Mouse (Mus musculus): Measurements from ENCODE around the gene Upf1. TPM values are rescaled to one million over a fixed set of nuclear protein-coding genes. Genes with fewer than 3 reads are reported as not detected.
A peak's percentile ranks its signal among the peaks of the same experiment; 100 is the strongest.

Upf1 gene
- polyA plus RNA-seq, 1 experiment from 2014 or later, result 19.3 TPM

DNA sequence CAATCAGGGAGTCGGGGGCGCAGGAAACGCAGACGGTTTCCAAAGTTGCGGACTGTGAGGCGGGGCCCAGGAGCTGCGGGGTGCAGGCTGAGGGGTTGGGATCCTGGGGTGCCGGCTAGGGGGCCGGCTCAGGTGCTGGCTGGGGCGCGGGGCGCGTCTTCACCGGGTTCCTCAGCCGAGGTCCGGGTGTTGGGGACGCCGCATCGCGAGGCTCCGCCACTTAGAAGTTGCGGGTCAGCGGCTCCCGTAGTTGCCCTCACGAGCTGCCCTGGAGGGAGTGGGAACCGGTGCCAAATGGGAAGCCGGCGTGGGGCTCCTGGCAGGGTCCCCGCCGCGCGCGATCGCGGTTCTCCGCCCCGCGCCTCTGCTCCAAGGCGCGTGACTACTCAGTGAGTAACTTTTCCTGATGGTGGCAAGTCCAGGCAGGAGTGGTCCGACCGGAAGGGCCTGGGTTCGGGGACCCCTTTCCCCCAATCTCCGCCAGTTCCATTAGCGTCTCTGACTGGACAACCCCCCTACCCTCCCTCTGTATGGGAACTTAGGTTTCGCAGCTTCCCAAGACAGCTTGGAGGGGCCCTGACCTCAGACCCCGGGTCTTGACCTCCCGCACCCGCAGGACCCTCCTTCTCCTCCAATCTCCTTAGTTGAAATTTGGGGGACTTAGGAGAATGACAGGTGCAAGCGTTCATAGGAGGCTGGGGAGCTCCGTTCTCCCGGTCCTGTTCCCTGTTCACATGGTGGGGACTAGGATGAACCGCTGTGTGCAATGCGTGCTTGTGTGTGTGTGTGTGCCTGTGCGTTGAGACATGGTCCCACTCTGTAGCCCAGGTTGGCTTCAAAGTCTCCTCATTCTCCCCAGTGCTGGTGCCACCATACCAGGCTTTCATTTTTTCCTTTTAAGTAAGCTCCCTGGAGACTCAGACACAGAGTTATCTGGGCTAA lies 69.7 kb downstream of the Upf1 start:
- H3K36me3 ChIP-seq (ENCODE audit: inconsistent target), result peaks cover 30% of the 10 kb centered on the region
- H3K4me3 ChIP-seq (ENCODE audit: inconsistent target), result peak overlapping the region; percentile 89
- under 1% methylated on average over 55 of the region's 55 CpGs for WGBS (ENCODE audit: missing documents)
- H3K27ac ChIP-seq, result peak overlapping the region; percentile 47
- H3K79me2 ChIP-seq (ENCODE audit: inconsistent target), result peaks cover 21% of the 10 kb centered on the region

DNA sequence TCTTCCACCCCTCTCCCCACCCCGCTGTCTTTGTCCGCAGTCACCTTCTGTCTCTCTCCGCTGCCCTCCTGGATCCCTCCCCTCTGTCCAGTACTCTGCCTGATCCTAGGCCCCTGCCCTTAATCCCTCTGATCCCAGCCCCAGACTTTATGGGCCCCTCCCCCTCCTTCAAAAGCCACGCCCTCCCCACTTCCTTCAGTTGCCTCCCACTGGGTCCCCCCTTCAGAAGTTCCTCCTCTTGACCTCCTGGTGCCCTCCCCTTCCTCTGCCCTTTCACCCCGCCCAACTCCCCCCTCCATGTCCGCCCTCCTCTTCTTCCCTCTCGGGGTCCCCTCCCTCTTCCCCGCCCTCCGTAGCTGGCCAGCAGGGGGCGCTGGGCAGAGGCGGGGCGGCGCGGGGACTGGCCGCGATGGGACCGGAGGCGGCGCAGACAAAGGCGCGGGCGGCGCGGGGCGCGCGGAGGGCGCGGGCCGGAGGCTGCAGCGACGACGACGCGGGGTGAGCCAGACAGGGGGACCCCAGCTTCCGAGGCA lies 70.4 kb downstream of the Upf1 start, which contains the start of gene Homer3:
Gene Homer3 (plus strand): TSS at position 225 of the 533 bp plus-strand sequence.
- Histone ChIP-seq H3K79me2 (ENCODE audit: inconsistent target) (peaks cover 21% of the 10 kb centered on the region), H3K27ac (peak within 1 kb of the TSS; percentile 47), H3K4me3 (ENCODE audit: inconsistent target) (peak within 1 kb of the TSS; percentile 89), H3K36me3 (ENCODE audit: inconsistent target) (peaks cover 28% of the 10 kb centered on the region)
- 2% methylated on average over 12 of the region's 36 CpGs for WGBS (ENCODE audit: missing documents)

Other genes starting within 250 kb of the Upf1 start
- not detected in 3 replicates for gene Ncan, start 232.4 kb downstream of the Upf1 start, polyA plus RNA-seq (2018)
- gene Nr2c2ap, start 221.9 kb downstream of the Upf1 start, polyA plus RNA-seq (2018), result 18.4 to 44.2 TPM (median 25.7 TPM) in 3 replicates
- gene Rfxank, start 214.1 kb downstream of the Upf1 start, polyA plus RNA-seq (2018), result 4.5 to 7.7 TPM (median 7.3 TPM) in 3 replicates
- gene Borcs8, start 213.8 kb downstream of the Upf1 start, polyA plus RNA-seq (2018), result 31.7 to 53.1 TPM (median 41.2 TPM) in 3 replicates
- gene Mef2b, start 213.6 kb downstream of the Upf1 start, polyA plus RNA-seq (2018), result not detected in 3 replicates
- 11.2 to 20.0 TPM (median 16.3 TPM) in 3 replicates for gene Tmem161a, start 180.9 kb downstream of the Upf1 start, polyA plus RNA-seq (2018)
- gene Slc25a42, start 141.0 kb downstream of the Upf1 start, polyA plus RNA-seq (2018), result 1.1 to 1.2 TPM (median 1.1 TPM) in 3 replicates
- gene Sugp2, start 119.1 kb downstream of the Upf1 start, polyA plus RNA-seq (2018), result 4.7 to 13.3 TPM (median 13.0 TPM) in 3 replicates
- gene Armc6, start 118.8 kb downstream of the Upf1 start, polyA plus RNA-seq (2018), result 1.4 to 8.6 TPM (median 4.8 TPM) in 3 replicates
- gene Homer3, start 70.5 kb downstream of the Upf1 start, polyA plus RNA-seq (2018), result 26.3 to 47.9 TPM (median 46.2 TPM) in 3 replicates
- gene Ddx49, start 50.8 kb downstream of the Upf1 start, polyA plus RNA-seq (2018), result 17.5 to 26.0 TPM (median 20.5 TPM) in 3 replicates
- gene Cope, start 50.8 kb downstream of the Upf1 start, polyA plus RNA-seq (2018), result 78.2 to 115 TPM (median 98.8 TPM) in 3 replicates
- gene Cers1, start 37.5 kb downstream of the Upf1 start, polyA plus RNA-seq (2018), result not detected in 3 replicates
- gene Gdf1, start 23.5 kb downstream of the Upf1 start, polyA plus RNA-seq (2018), result not detected in 3 replicates
- 0.20 to 0.42 TPM in 2 of 3 replicates, not detected in the other for gene Comp, start 20.3 kb upstream of the Upf1 start, polyA plus RNA-seq (2018)
- gene Crtc1, start 86.3 kb upstream of the Upf1 start, polyA plus RNA-seq (2018), result 3.6 to 9.4 TPM (median 4.1 TPM) in 3 replicates
- gene Klhl26, start 123.7 kb upstream of the Upf1 start, polyA plus RNA-seq (2018), result 5.9 to 7.7 TPM (median 7.4 TPM) in 3 replicates
- gene Tmem59l, start 134.1 kb upstream of the Upf1 start, polyA plus RNA-seq (2018), result not detected in 3 replicates
- not detected in 3 replicates for gene Crlf1, start 139.9 kb upstream of the Upf1 start, polyA plus RNA-seq (2018)
- gene Rex1bd, start 153.5 kb upstream of the Upf1 start, polyA plus RNA-seq (2018), result 37.3 to 87.0 TPM (median 75.4 TPM) in 3 replicates
- 907 to 1,116 TPM (median 1,045 TPM) in 3 replicates for gene Uba52, start 157.5 kb upstream of the Upf1 start, polyA plus RNA-seq (2018)
- 103 to 188 TPM (median 181 TPM) in 3 replicates for gene Fkbp8, start 174.4 kb upstream of the Upf1 start, polyA plus RNA-seq (2018)
- gene Kxd1, start 174.7 kb upstream of the Upf1 start, polyA plus RNA-seq (2018), result 50.0 to 80.3 TPM (median 65.4 TPM) in 3 replicates
- 18.8 to 33.9 TPM (median 21.7 TPM) in 3 replicates for gene Ell, start 186.2 kb upstream of the Upf1 start, polyA plus RNA-seq (2018)
- 26.5 to 53.2 TPM (median 51.1 TPM) in 3 replicates for gene Isyna1, start 241.1 kb upstream of the Upf1 start, polyA plus RNA-seq (2018)

Data from macrophage (primary cell).